Mouse (Mus musculus): Measurements from ENCODE around the gene Prkci. TPM values are rescaled to one million over a fixed set of nuclear protein-coding genes. Genes with fewer than 3 reads are reported as not detected.

Gene Prkci
- polyA plus RNA-seq, 1 experiment from 2014 or later, result 16.5 TPM

DNA sequence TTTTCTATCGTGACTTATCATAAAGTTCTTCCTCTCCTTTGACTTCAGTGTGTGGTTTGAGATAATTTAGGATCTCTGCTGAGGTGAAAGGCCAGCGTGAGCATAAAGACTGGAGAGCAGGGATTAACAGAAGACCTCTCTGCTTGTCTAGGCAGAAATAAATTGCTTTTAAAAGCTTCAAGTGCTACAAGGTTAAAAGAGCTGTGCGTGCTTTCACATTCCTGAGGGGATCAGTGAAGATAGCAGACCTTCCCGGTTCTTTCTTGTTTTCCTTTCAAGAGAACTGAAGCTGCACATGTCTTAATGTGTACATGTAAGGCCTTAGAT, 1.1 kb downstream of the Prkci start:
- Histone ChIP-seq H3K27ac (replicated peaks) (peak overlapping the region; percentile 91; the same call in 1 of the 2 replicates), H3K4me1 (peaks cover 38% of the 10 kb centered on the region), H3K36me3 (no peaks in the 10 kb centered on the region), H3K4me3 (peak overlapping the region; percentile 81), H3K27me3 (replicated peaks) (no peaks in the 10 kb centered on the region), H3K9ac (peak overlapping the region; percentile 93), H3K4me2 (peak overlapping the region; percentile 84), H3K9me3 (no peaks in the 10 kb centered on the region)
- ATAC-seq (ENCODE audit: extremely low read depth, insufficient number of reproducible peaks, low FRiP score, low TSS enrichment), result no peak
- WGBS, result 3% methylated on average over 4 of the region's 4 CpGs

DNA sequence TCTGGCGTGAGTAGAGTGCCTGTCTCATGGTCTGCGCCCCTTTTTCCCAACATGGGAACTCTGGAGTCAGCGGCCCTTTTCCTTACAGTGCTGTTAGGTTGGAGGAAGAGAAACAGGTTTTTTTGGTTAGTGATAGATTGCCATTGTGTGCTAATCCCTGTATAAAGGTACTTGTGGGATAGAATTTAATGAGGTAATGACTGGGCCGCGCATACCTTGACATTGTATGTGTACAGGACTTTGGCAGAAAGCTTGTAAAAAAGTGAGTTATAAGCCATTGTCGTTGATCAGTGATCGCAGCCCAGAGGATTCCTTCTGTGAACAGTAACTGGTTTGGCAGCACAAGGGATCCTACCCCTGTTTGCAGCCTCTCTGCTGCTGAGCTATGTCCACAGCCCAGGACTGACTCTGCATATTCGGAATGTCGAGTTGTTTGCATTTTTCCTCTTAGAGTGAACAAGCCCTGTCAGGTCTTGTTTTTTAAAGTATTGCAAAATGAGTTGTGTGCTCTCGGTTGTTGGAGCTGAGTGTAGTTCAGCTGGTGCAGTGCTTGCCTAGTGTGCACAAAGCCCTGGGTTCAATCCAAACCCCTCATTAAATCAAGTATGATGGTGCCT, 4.0 kb downstream of the Prkci start:
- Histone ChIP-seq H3K27ac (replicated peaks) (peak overlapping the region; percentile 31; the same call in 1 of the 2 replicates), H3K4me3 (no peak overlapping the region), H3K9ac (peak overlapping the region; percentile 8), H3K9me3 (no peaks in the 10 kb centered on the region; the same call in 1 of the 2 replicates), H3K36me3 (peaks cover 9% of the 10 kb centered on the region; the same call in 1 of the 2 replicates), H3K4me1 (peaks cover 38% of the 10 kb centered on the region), H3K27me3 (replicated peaks) (no peaks in the 10 kb centered on the region), H3K4me2 (no peak overlapping the region)
- 68% methylated on average over 10 of the region's 10 CpGs for WGBS
- ATAC-seq (ENCODE audit: extremely low read depth, insufficient number of reproducible peaks, low FRiP score, low TSS enrichment), result no peak

DNA sequence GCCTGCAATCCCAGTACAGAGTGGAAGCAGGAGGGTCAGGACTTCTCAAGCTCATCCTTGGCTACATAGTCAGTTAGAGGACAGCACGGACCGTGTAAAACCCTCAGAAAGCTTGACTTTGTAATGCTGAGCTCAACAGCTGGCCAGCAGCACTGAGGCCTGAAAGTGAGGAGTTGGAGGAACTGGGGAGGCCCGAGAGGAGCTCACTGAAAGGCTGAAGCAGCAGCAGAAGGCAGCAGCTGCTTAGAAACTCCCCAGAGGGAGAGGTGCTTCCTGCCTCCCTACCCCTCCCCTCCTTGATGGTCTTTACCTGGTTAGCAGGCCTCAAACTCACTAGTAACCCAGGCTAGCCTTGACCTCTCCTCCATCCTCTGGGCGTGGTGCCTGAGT, 4.5 kb downstream of the Prkci start:
- H3K4me2 ChIP-seq, result no peak overlapping the region
- no peak for ATAC-seq (ENCODE audit: extremely low read depth, insufficient number of reproducible peaks, low FRiP score, low TSS enrichment)
- no peaks in the 10 kb centered on the region for H3K27me3 ChIP-seq (replicated peaks)
- 24% methylated on average over 4 of the region's 4 CpGs for WGBS
- H3K4me1 ChIP-seq, result peaks cover 43% of the 10 kb centered on the region
- peaks cover 9% of the 10 kb centered on the region; the same call in 1 of the 2 replicates for H3K36me3 ChIP-seq
- H3K9ac ChIP-seq, result peak overlapping the region; percentile 8
- H3K27ac ChIP-seq (replicated peaks), result peak overlapping the region; percentile 31
- no peak overlapping the region for H3K4me3 ChIP-seq
- H3K9me3 ChIP-seq, result no peaks in the 10 kb centered on the region; the same call in 1 of the 2 replicates

DNA sequence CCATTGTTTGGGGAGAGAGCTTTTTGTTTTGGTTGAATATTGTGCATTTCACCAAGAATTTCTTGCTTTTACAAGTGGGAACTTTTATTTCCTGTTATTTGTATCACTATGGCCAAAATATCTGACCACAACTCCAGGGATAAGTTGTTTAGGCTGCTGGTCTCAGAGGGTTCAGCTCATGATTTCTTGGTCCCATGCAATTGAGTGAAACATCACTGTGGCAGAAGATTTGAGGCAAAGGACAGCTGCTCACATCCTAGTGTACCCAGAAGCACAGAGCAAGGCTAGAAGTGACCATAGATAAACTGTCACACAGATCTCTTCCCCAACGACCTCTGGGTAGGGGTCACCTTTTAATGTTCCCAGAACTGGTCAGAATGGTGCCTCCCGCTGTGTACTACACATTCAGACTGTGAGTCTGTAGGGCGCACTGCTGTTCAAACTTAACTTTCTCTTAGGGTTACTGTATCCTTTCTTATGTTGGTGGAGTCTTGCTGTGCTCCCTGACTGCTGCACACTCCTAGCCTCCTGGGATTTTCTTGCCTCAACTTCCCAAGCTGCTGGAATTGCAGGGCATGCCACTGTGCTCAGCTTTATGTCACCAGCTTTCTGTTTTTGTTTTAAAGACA, 5.6 kb downstream of the Prkci start:
- no peaks in the 10 kb centered on the region for H3K27me3 ChIP-seq (replicated peaks)
- peaks cover 43% of the 10 kb centered on the region for H3K4me1 ChIP-seq
- no peak overlapping the region for H3K4me2 ChIP-seq
- no peak for ATAC-seq (ENCODE audit: extremely low read depth, insufficient number of reproducible peaks, low FRiP score, low TSS enrichment)
- no peaks in the 10 kb centered on the region; the same call in 1 of the 2 replicates for H3K9me3 ChIP-seq
- peaks cover 9% of the 10 kb centered on the region; the same call in 1 of the 2 replicates for H3K36me3 ChIP-seq
- WGBS, result 63% methylated on average over 3 of the region's 3 CpGs
- H3K27ac ChIP-seq (replicated peaks), result no peak overlapping the region
- no peak overlapping the region for H3K9ac ChIP-seq
- H3K4me3 ChIP-seq, result no peak overlapping the region

DNA sequence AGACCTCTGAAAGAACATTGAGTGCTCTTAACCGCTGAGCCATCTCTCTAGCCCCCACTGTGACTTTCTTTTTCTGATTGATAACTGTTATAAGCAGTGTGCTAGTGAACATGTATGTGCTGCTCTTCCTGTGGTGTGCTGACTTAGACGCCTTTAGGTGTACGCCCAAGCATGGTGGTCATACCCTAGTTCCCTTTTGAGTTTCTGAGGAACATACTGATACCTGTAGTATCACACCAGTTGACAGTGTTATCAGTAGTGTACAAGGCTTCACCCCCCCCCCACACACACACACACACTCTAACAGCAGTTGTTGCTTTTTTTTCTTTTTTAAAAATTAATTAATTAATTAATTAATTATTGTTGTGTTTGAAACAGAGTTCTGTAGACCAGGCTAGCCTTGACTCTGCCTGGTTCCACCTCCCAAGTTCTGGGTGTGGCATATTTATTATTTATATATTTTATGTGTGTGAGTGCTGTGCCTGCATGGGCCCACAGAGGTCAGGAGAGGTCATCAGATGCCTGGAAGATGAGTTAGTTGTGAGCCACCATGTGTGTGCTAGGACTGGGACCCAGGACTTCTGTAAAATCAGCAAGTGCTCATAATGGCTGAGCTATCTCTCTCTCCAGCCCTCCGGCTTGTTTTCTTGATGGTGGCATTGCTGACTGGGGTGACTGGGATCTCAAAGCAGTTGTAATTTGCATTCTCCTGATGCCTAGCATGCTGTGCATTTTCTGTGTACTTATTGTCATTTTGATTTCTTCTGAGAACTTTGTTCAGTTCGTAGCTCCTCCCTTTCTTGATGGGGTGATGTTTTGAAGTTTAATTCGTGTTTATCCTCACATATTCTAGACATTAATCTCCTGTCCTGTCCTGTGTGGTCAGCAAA, 9.0 kb downstream of the Prkci start:
- Histone ChIP-seq H3K36me3 (peaks cover 9% of the 10 kb centered on the region; the same call in 1 of the 2 replicates), H3K4me3 (no peak overlapping the region), H3K9me3 (no peaks in the 10 kb centered on the region; the same call in 1 of the 2 replicates), H3K4me1 (peaks cover 19% of the 10 kb centered on the region), H3K27me3 (replicated peaks) (no peaks in the 10 kb centered on the region), H3K4me2 (no peak overlapping the region), H3K27ac (replicated peaks) (no peak overlapping the region), H3K9ac (no peak overlapping the region)
- no peak for ATAC-seq (ENCODE audit: extremely low read depth, insufficient number of reproducible peaks, low FRiP score, low TSS enrichment)
- WGBS, result 75% methylated on average over 6 of the region's 6 CpGs

DNA sequence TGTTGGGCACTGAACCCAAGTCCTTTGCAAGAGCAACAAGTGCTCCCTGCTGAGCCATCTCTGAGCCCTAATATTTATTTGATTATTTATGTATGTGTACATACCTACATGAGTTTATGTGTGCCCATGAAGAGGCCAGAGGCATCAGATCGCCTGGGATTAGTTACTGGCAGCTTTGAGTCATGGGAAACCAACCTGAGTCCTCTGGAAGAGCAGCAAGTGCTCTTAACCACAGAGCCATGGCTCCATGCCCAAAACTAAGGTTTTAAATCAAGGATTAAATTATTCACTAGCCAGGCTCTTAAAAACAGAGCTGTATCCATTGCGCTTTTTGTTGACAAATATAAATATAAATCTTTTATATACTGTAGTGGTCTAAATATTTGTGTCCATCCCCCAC, 18.8 kb downstream of the Prkci start:
- Histone ChIP-seq H3K27me3 (replicated peaks) (no peaks in the 10 kb centered on the region), H3K4me2 (no peak overlapping the region), H3K9me3 (no peaks in the 10 kb centered on the region), H3K9ac (no peak overlapping the region), H3K36me3 (no peaks in the 10 kb centered on the region), H3K4me1 (peaks cover 27% of the 10 kb centered on the region), H3K27ac (replicated peaks) (no peak overlapping the region), H3K4me3 (no peak overlapping the region)
- no peak for ATAC-seq (ENCODE audit: extremely low read depth, insufficient number of reproducible peaks, low FRiP score, low TSS enrichment)
- WGBS, result 93% methylated on average over 2 of the region's 2 CpGs

DNA sequence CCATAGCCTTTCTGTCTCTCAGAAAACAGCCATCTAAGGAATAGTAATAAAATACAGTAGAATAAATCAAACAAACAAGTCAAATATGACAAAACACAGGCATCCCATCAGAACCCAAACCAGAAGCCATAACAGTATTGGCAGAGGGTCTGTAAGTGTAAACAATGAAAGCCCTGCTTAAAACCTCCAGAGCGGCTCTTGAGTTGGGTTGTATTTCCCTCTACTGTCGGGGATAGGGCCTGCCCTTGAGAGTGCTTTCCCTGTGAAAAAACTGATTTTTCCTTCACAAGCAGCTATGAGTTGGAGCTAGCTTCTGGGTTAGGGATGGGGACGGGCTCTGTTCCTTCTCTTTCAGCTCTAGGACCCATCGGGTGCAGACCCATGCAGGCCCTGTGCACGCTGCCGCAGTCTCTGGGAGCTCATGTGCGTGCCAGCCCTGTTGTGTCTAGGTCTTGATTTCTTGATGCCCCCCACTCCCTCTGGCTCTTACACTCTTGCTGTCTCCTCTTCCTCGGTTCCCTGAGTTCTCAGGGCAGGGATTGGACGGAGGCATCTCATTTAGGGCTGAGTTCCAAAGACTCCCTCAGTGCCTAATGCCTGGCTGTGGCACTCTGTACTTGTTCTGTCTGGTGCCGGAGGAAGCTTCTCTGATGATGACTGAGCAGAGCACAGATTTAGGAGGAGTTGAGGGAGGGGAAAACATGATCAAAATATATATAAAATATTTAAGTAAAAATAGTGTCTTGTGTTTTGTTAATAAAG, 20.3 kb downstream of the Prkci start:
- H3K4me1 ChIP-seq, result peaks cover 30% of the 10 kb centered on the region
- H3K9ac ChIP-seq, result no peak overlapping the region
- no peak overlapping the region for H3K27ac ChIP-seq (replicated peaks)
- peaks cover 10% of the 10 kb centered on the region for H3K36me3 ChIP-seq
- WGBS, result 76% methylated on average over 10 of the region's 10 CpGs
- H3K4me2 ChIP-seq, result no peak overlapping the region
- ATAC-seq (ENCODE audit: extremely low read depth, insufficient number of reproducible peaks, low FRiP score, low TSS enrichment), result no peak
- H3K4me3 ChIP-seq, result no peak overlapping the region
- H3K9me3 ChIP-seq, result no peaks in the 10 kb centered on the region
- H3K27me3 ChIP-seq (replicated peaks), result no peaks in the 10 kb centered on the region

DNA sequence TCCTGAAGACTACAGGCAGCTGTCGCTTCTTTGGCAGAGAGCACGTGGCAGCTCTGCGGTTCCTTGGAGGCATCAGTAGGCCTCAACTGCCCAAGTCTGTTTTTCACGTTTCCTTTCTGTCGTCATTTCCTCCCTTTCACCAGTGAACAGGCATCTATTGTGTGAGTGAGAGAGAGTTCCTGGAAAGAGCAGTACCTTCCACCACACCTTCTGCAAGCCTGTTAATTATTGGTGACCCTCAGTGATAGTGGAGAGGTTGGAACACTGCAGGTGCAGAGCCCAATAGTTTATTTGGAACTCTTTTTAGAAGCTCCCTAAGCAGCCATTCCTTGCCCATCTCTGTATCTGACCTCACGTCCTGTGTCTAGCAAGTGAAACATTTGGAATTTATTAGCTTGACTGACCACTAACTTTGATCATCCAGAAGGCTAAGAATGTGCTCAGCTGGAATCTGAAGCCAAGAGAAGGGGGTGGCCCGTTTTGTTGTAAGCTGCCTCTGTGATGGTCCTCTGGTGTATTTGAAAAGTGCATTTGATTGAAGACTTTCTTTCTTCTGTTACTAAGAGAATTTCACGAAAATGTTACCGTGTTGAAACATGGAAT, 21.1 kb downstream of the Prkci start:
- ATAC-seq (ENCODE audit: extremely low read depth, insufficient number of reproducible peaks, low FRiP score, low TSS enrichment), result no peak
- no peak overlapping the region for H3K4me3 ChIP-seq
- no peaks in the 10 kb centered on the region for H3K9me3 ChIP-seq
- peaks cover 10% of the 10 kb centered on the region for H3K36me3 ChIP-seq
- H3K27ac ChIP-seq (replicated peaks), result no peak overlapping the region
- H3K9ac ChIP-seq, result no peak overlapping the region
- WGBS, result 53% methylated on average over 9 of the region's 9 CpGs
- no peak overlapping the region for H3K4me2 ChIP-seq
- no peaks in the 10 kb centered on the region for H3K27me3 ChIP-seq (replicated peaks)
- peaks cover 30% of the 10 kb centered on the region for H3K4me1 ChIP-seq

DNA sequence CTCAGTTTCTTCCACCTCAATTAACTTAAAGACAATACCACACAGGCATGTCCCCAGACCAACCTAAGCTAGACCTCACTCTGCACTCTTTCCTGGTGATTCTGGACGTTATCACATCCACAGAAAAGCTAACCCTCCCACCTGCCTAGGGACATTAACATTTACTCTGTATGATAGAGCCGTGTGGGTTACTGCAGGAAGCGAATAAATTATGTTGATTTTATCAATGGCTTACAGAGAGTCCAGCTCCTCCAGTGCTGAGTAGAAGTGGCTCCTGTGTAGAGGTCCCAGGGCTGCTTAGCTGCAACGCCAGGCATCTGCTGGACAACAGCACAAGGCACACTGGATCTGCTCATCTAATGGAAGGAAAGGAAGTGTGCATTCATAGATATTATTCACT, 22.1 kb downstream of the Prkci start:
- Histone ChIP-seq H3K9ac (no peak overlapping the region), H3K36me3 (peaks cover 14% of the 10 kb centered on the region), H3K27ac (replicated peaks) (no peak overlapping the region), H3K4me1 (peaks cover 38% of the 10 kb centered on the region), H3K9me3 (no peaks in the 10 kb centered on the region), H3K27me3 (replicated peaks) (no peaks in the 10 kb centered on the region), H3K4me2 (no peak overlapping the region), H3K4me3 (no peak overlapping the region)
- no peak for ATAC-seq (ENCODE audit: extremely low read depth, insufficient number of reproducible peaks, low FRiP score, low TSS enrichment)
- 62% methylated on average over 4 of the region's 4 CpGs for WGBS

DNA sequence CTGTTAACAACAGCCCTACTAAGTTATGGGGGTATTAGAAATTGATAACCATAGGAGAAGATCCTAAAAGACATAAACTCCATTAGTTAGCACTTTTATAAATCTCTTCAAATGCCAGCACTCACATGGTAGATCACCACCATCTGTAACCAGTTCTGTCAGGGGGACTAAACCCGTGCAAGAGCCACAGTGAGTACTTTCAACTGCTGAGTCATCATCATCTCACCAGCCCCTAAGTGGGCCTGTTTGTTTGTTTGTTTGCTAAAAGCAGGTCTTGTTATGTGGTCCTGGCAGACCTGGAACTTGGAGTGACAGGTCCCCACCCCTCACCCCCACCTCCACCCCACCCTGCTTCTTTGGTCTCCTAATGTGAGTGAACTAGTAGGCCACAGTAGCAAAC, 23.7 kb downstream of the Prkci start:
- peaks cover 54% of the 10 kb centered on the region for H3K4me1 ChIP-seq
- H3K27ac ChIP-seq (replicated peaks), result no peak overlapping the region
- 73% methylated on average over 1 of the region's 1 CpGs for WGBS

More for the DNA sequence above, 23.7 kb downstream of the Prkci start:
- no peaks in the 10 kb centered on the region for H3K9me3 ChIP-seq
- H3K4me2 ChIP-seq, result no peak overlapping the region
- no peak for ATAC-seq (ENCODE audit: extremely low read depth, insufficient number of reproducible peaks, low FRiP score, low TSS enrichment)
- no peak overlapping the region for H3K4me3 ChIP-seq
- peaks cover 14% of the 10 kb centered on the region for H3K36me3 ChIP-seq
- no peak overlapping the region for H3K9ac ChIP-seq
- H3K27me3 ChIP-seq (replicated peaks), result no peaks in the 10 kb centered on the region
